In genomic region chr1:159198603-159199002, GRCm38 (mm10) we compare ENCODE assay signal across 25 mouse cellular contexts. TPM values are rescaled to one million over a fixed set of nuclear protein-coding genes. Genes with fewer than 3 reads are reported as not detected.
DNase-seq lines count a peak whose midpoint lies in the region; TF ChIP-seq lines count a peak whose summit lies in the region.
"Had no signal": no experiment of that assay in that cellular context is flagged by ENCODE, and none has a peak within 500 bp of the region (broad histone marks: within the 10 kb centered on the region; RNA-seq: fewer than 3 reads in every experiment).

No protein-coding gene starts in this region.

- TF ChIP-seq CTCF in left cerebral cortex, adult 2 months (IDR thresholded peaks at IDR 0.05), result no peak
- TF ChIP-seq CTCF in CH12.LX (conservative IDR thresholded peaks at IDR 0.05 in 1 of 2, IDR thresholded peaks at IDR 0.05 in 1 of 2; ENCODE audit: low read depth in 2 of 2, low read length in 2 of 2), result no peak

- no peak overlapping the region for H3K4me3 ChIP-seq in left cerebral cortex, adult 2 months
- no peak overlapping the region for H3K4me3 ChIP-seq in CH12.LX (replicated peaks in 1 of 3; ENCODE audit: low read depth in 2 of 3, low read length in 2 of 3, poor library complexity in 1 of 3)
- no peak overlapping the region for H3K4me3 ChIP-seq in macrophage (ENCODE audit: inconsistent target)
- H3K4me3 ChIP-seq: embryonic facial prominence, embryonic 12.5 days; embryonic facial prominence, embryonic 15.5 days; forebrain, embryonic 12.5 days; forebrain, embryonic 15.5 days; gastrocnemius, adult 2 months; heart, embryonic 12.5 days; heart, embryonic 15.5 days had no signal

- no peaks in the 10 kb centered on the region for H3K9me3 ChIP-seq in CH12.LX (replicated peaks; ENCODE audit: low read length)
- H3K9me3 ChIP-seq: embryonic facial prominence, embryonic 12.5 days; embryonic facial prominence, embryonic 15.5 days; forebrain, embryonic 12.5 days; forebrain, embryonic 15.5 days; heart, embryonic 12.5 days; heart, embryonic 15.5 days had no signal

- dilution Hi-C loops in CH12.LX (cut with MboI; ENCODE audit: extremely low pct_ligation_motif_present, extremely low pct_unique_long_range_greater_than_20kb, low sequenced_read_pairs), result no loop called here

- in situ Hi-C loops in CH12.LX (cut with MboI; ENCODE audit: low pct_ligation_motif_present, low pct_unique_long_range_greater_than_20kb, low sequenced_read_pairs), result no loop called here

- H3K36me3 ChIP-seq in CH12.LX (replicated peaks in 1 of 2; ENCODE audit: control insufficient read depth in 1 of 2, insufficient read depth in 1 of 2, low read length in 1 of 2), result no peaks in the 10 kb centered on the region
- H3K36me3 ChIP-seq in macrophage (ENCODE audit: inconsistent target), result no peaks in the 10 kb centered on the region
- H3K36me3 ChIP-seq: embryonic facial prominence, embryonic 12.5 days; embryonic facial prominence, embryonic 15.5 days; forebrain, embryonic 12.5 days; forebrain, embryonic 15.5 days; heart, embryonic 12.5 days; heart, embryonic 15.5 days had no signal

- peak; percentile 71 for TF ChIP-seq EP300 in CH12.LX (IDR thresholded peaks at IDR 0.05; ENCODE audit: low read length)

- no peak for TF ChIP-seq RAD21 in CH12.LX (IDR thresholded peaks at IDR 0.05; ENCODE audit: low read depth, low read length)

- 7% methylated on average over 3 of the region's 3 CpGs for WGBS in macrophage (ENCODE audit: missing documents)

- no peak for DNase-seq in left cerebral cortex, adult 2 months (ENCODE audit: extremely low spot score in 1 of 2, low spot score in 2 of 2)
- no peak for DNase-seq in left cerebral cortex, postnatal 36 days (ENCODE audit: low spot score in 2 of 2)
- DNase-seq in CH12.LX (ENCODE audit: extremely low read depth), result peak; percentile 33
- DNase-seq in telencephalon, adult 2 months (ENCODE audit: low read depth, low spot score), result peak; percentile 33
- DNase-seq in right cerebral cortex, postnatal 25 days, result no peak
- DNase-seq in heart, postnatal 14 days, result no peak
- DNase-seq: adrenal gland, adult 8-10 months; adrenal gland, postnatal 25 days; cerebellum, adult 18-20 months; cerebellum, adult 9-11 months; cerebellum, postnatal 25 days; gastrocnemius, adult 2 months; gastrocnemius, postnatal 14 days; heart, adult 18-20 months; heart, postnatal 10 days; heart, postnatal 4 days had no signal

- H3K4me2 ChIP-seq in CH12.LX (ENCODE audit: insufficient read depth, low read depth, poor library complexity, severe bottlenecking), result no peak overlapping the region
- H3K4me2 ChIP-seq: embryonic facial prominence, embryonic 12.5 days; embryonic facial prominence, embryonic 15.5 days; forebrain, embryonic 12.5 days; forebrain, embryonic 15.5 days; heart, embryonic 12.5 days; heart, embryonic 15.5 days; hindbrain, embryonic 14.5 days had no signal

- H3K27me3 ChIP-seq in CH12.LX (replicated peaks), result no peaks in the 10 kb centered on the region
- H3K27me3 ChIP-seq: embryonic facial prominence, embryonic 12.5 days; embryonic facial prominence, embryonic 15.5 days; forebrain, embryonic 12.5 days; forebrain, embryonic 15.5 days; heart, embryonic 12.5 days; heart, embryonic 15.5 days had no signal

- intact Hi-C loops in left cerebral cortex, adult 2 months (cut with DNase I), result no loop called here
- intact Hi-C loops in left cerebral cortex, postnatal 36 days (cut with DNase I), result no loop called here
- intact Hi-C loops in heart, postnatal 14 days (cut with DNase I), result no loop called here

- peaks cover 0 to 9% of the 10 kb centered on the region in 2 experiments; a peak in 2 of 4 replicates for H3K4me1 ChIP-seq in CH12.LX (ENCODE audit: control insufficient read depth in 1 of 2, insufficient read depth in 2 of 2)
- H3K4me1 ChIP-seq: embryonic facial prominence, embryonic 12.5 days; embryonic facial prominence, embryonic 15.5 days; forebrain, embryonic 12.5 days; forebrain, embryonic 15.5 days; heart, embryonic 12.5 days; heart, embryonic 15.5 days had no signal

- peak overlapping the region; percentile 47; the same call in 1 of the 2 replicates for H3K27ac ChIP-seq in left cerebral cortex, adult 2 months
- H3K27ac ChIP-seq in CH12.LX (ENCODE audit: insufficient read depth, low read depth) (no peak overlapping the region), macrophage (peak overlapping the region; percentile 4; the same call in 1 of the 2 replicates)
- H3K27ac ChIP-seq: embryonic facial prominence, embryonic 12.5 days; embryonic facial prominence, embryonic 15.5 days; forebrain, embryonic 12.5 days; forebrain, embryonic 15.5 days; gastrocnemius, adult 2 months; heart, embryonic 15.5 days; hindbrain, embryonic 14.5 days; hindbrain, postnatal 0 days had no signal

- no peak overlapping the region for H3K9ac ChIP-seq in CH12.LX (ENCODE audit: insufficient read depth, low read depth)
- H3K9ac ChIP-seq: embryonic facial prominence, embryonic 12.5 days; embryonic facial prominence, embryonic 15.5 days; forebrain, embryonic 12.5 days; forebrain, embryonic 15.5 days; heart, embryonic 12.5 days; heart, embryonic 15.5 days; hindbrain, embryonic 14.5 days had no signal

- no peak for TF ChIP-seq POLR2A in CH12.LX (IDR thresholded peaks at IDR 0.05; ENCODE audit: low read depth, low read length)

- H3K79me2 ChIP-seq in CH12.LX (replicated peaks; ENCODE audit: control insufficient read depth, extremely low read depth, insufficient read depth, poor library complexity, severe bottlenecking) (no peaks in the 10 kb centered on the region), macrophage (ENCODE audit: inconsistent target) (no peaks in the 10 kb centered on the region)

TF ChIP-seq in CH12.LX, 34 proteins besides CTCF, POLR2A, EP300 and RAD21:
- TF ChIP-seq ZC3H11A (IDR thresholded peaks at IDR 0.05; ENCODE audit: low read depth, low read length), result no peak
- TF ChIP-seq MEF2A (IDR thresholded peaks at IDR 0.05; ENCODE audit: borderline replicate concordance, low read depth, low read length), result peak; percentile 40; the same call in 1 of the 2 replicates
- TF ChIP-seq IRF4 (IDR thresholded peaks at IDR 0.05; ENCODE audit: low read depth, low read length), result peak; percentile 47; the same call in 1 of the 2 replicates
- TF ChIP-seq E2F4 (IDR thresholded peaks at IDR 0.05; ENCODE audit: insufficient replicate concordance, low read depth, low read length), result no peak
- no peak for TF ChIP-seq SIN3A (IDR thresholded peaks at IDR 0.05; ENCODE audit: low read length)
- peak; percentile 48 for TF ChIP-seq ETS1 (conservative IDR thresholded peaks at IDR 0.05; ENCODE audit: low read depth, low read length)
- no peak for TF ChIP-seq BHLHE40 (IDR thresholded peaks at IDR 0.05; ENCODE audit: low read depth, low read length)
- peak; percentile 69 for TF ChIP-seq JUND (conservative IDR thresholded peaks at IDR 0.05; ENCODE audit: low read depth, low read length)
- TF ChIP-seq JUN (IDR thresholded peaks at IDR 0.05; ENCODE audit: insufficient read depth, low read depth, low read length), result peak; percentile 70
- TF ChIP-seq MYC (IDR thresholded peaks at IDR 0.05; ENCODE audit: low read depth, low read length), result no peak
- TF ChIP-seq GABPA (IDR thresholded peaks at IDR 0.05; ENCODE audit: insufficient replicate concordance, low read depth, low read length), result no peak

RNA-seq across cellular contexts. Expression of gene Cop1, which starts 33.5 kb away (rescaled TPM):
- 100 to 1,000 TPM; 171 to 172 TPM for total RNA-seq in left cerebral cortex, adult 2 months (2021)
- 100 to 1,000 TPM; 154 to 157 TPM for total RNA-seq in left cerebral cortex, postnatal 36 days (2021)
- total RNA-seq in CH12.LX (2012; rRNA removed), result 54.6 and 65.2 TPM in 2 replicates
- total RNA-seq in CH12.LX (2014; rRNA removed), result 93.2 and 132 TPM in 2 replicates
- 79.0 and 80.8 TPM in 2 replicates for polyA plus RNA-seq in CH12.LX (2012; ENCODE audit: insufficient read length, low read depth)
- total RNA-seq in macrophage (2018; cell fraction: chromatin; rRNA removed), result 100 to 1,000 TPM; 278 to 811 (median 359) TPM
- total RNA-seq in macrophage (2018; cell fraction: cytosol; rRNA removed), result 10 to 100 TPM; 51.6 to 91.6 (median 66.1) TPM
- 100 to 1,000 TPM; 145 to 417 (median 202) TPM for total RNA-seq in macrophage (2018; cell fraction: nucleus; rRNA removed)
- polyA plus RNA-seq in macrophage (2018), result 55.3 to 135 TPM (median 58.5 TPM) in 3 replicates
- 100 to 1,000 TPM; 123 to 124 TPM for total RNA-seq in heart, postnatal 14 days (2021)

Comparison
In these comparisons a context has a peak if more than half of its experiments do, and no peak if none do; other contexts are left out.
1. DNase-seq: peak in CH12.LX (single experiment) and telencephalon, adult 2 months (single experiment); none in left cerebral cortex, adult 2 months (0 of 2), left cerebral cortex, postnatal 36 days (0 of 2), right cerebral cortex, postnatal 25 days (single experiment) and heart, postnatal 14 days (0 of 2).